Mouse (Mus musculus) thymus, adult 2 months (tissue): Measurements from ENCODE around the gene Tmem240.
"Not testable (repeated sequence)": the region's sequence is repeated elsewhere in the genome, so short reads cannot be mapped to it uniquely, and the experiment has no call there.

ENCODE experiments used
- CTCF ChIP-seq: fragments of 200-500 bp; IDR thresholded peaks from 2 replicates; pipeline ENCODE4 v1.5.1; 2012; ENCODE audit warnings: mild to moderate bottlenecking, control low read depth, low read length, moderate library complexity, borderline replicate concordance; ENCODE audit not compliant: control insufficient read depth, poor library complexity, insufficient read depth; ENCODE audit errors: extremely low read depth
- POLR2A ChIP-seq: fragments of 200-500 bp; IDR thresholded peaks from 2 replicates; pipeline ENCODE4 v1.6.1; 2012; ENCODE audit warnings: mild to moderate bottlenecking, low read length, control low read depth, moderate library complexity; ENCODE audit not compliant: control insufficient read depth, poor library complexity, insufficient read depth; ENCODE audit errors: extremely low read depth

GRCm38 (mm10) chr4:155687764-155688163 lies 46.8 kb upstream of the Tmem240 start:
- not testable (repeated sequence) for TF ChIP-seq CTCF, POLR2A
